Mouse (Mus musculus): ENCODE measurements around the gene Stx7.

Stx7 gene

GRCm38 (mm10) chr10:24223449-24224143 lies 74.5 kb downstream of the Stx7 start, which contains the start of gene Moxd1:
Gene Moxd1, plus strand, starts transcription at chr10:24223517.
- H3K4me3 ChIP-seq (replicated peaks; ENCODE audit: low read length) = peak within 1 kb of the TSS; percentile 79
- H3K9me3 ChIP-seq (ENCODE audit: low read length) = no peaks in the 10 kb centered on the region
- peaks cover 10% of the 10 kb centered on the region; the same call in 1 of the 2 replicates for H3K4me1 ChIP-seq (replicated peaks; ENCODE audit: low read depth, low read length)
- peaks cover 43% of the 10 kb centered on the region for H3K27me3 ChIP-seq (ENCODE audit: insufficient read depth, low read length)
- H3K36me3 ChIP-seq (ENCODE audit: insufficient read depth, low read length) = no peaks in the 10 kb centered on the region
- TF ChIP-seq POU5F1 (IDR thresholded peaks at IDR 0.05; ENCODE audit: borderline replicate concordance, low read length) (no peak), CTCF (conservative IDR thresholded peaks at IDR 0.05; ENCODE audit: low read length) (no peak), NANOG (IDR thresholded peaks at IDR 0.05; ENCODE audit: borderline replicate concordance, low read length) (no peak)

- Histone ChIP-seq H3K27me3 (ENCODE audit: insufficient read depth, low read length) (peaks cover 43% of the 10 kb centered on the region), H3K36me3 (ENCODE audit: insufficient read depth, low read length) (no peaks in the 10 kb centered on the region), H3K9me3 (ENCODE audit: low read length) (no peaks in the 10 kb centered on the region), H3K4me3 (replicated peaks; ENCODE audit: low read length) (no peak overlapping the region), H3K4me1 (replicated peaks; ENCODE audit: low read depth, low read length) (peaks cover 10% of the 10 kb centered on the region; the same call in 1 of the 2 replicates)
- no peak for TF ChIP-seq CTCF (conservative IDR thresholded peaks at IDR 0.05; ENCODE audit: low read length)
- TF ChIP-seq NANOG (IDR thresholded peaks at IDR 0.05; ENCODE audit: borderline replicate concordance, low read length) = no peak
Observed at GRCm38 (mm10) chr10:24224591-24224990, 75.5 kb downstream of the Stx7 start.

GRCm38 (mm10) chr10:24228318-24229183 lies 79.4 kb downstream of the Stx7 start:
- H3K9me3 ChIP-seq (ENCODE audit: low read length) = no peaks in the 10 kb centered on the region
- no peak overlapping the region for H3K4me3 ChIP-seq (replicated peaks; ENCODE audit: low read length)
- TF ChIP-seq NANOG (IDR thresholded peaks at IDR 0.05; ENCODE audit: borderline replicate concordance, low read length) = no peak
- no peak for TF ChIP-seq POU5F1 (IDR thresholded peaks at IDR 0.05; ENCODE audit: borderline replicate concordance, low read length)
- TF ChIP-seq CTCF (conservative IDR thresholded peaks at IDR 0.05; ENCODE audit: low read length) = no peak
- no peaks in the 10 kb centered on the region for H3K36me3 ChIP-seq (ENCODE audit: insufficient read depth, low read length)
- H3K27me3 ChIP-seq (ENCODE audit: insufficient read depth, low read length) = peaks cover 22% of the 10 kb centered on the region
- peaks cover 2% of the 10 kb centered on the region; the same call in 1 of the 2 replicates for H3K4me1 ChIP-seq (replicated peaks; ENCODE audit: low read depth, low read length)

GRCm38 (mm10) chr10:24232281-24232680 lies 83.2 kb downstream of the Stx7 start:
- Histone ChIP-seq H3K4me1 (replicated peaks; ENCODE audit: low read depth, low read length) (no peaks in the 10 kb centered on the region), H3K36me3 (ENCODE audit: insufficient read depth, low read length) (no peaks in the 10 kb centered on the region), H3K4me3 (replicated peaks; ENCODE audit: low read length) (no peak overlapping the region), H3K27me3 (ENCODE audit: insufficient read depth, low read length) (0 out of 2 replicates have a peak, but pooled peaks cover 2% of the 10 kb centered on the region), H3K9me3 (ENCODE audit: low read length) (no peaks in the 10 kb centered on the region)
- TF ChIP-seq NANOG (IDR thresholded peaks at IDR 0.05; ENCODE audit: borderline replicate concordance, low read length) (no peak), CTCF (conservative IDR thresholded peaks at IDR 0.05; ENCODE audit: low read length) (no peak), POU5F1 (IDR thresholded peaks at IDR 0.05; ENCODE audit: borderline replicate concordance, low read length) (no peak)

GRCm38 (mm10) chr10:24235426-24236283 lies 86.6 kb downstream of the Stx7 start:
- peaks cover 6% of the 10 kb centered on the region for H3K9me3 ChIP-seq (ENCODE audit: low read length)
- no peaks in the 10 kb centered on the region for H3K36me3 ChIP-seq (ENCODE audit: insufficient read depth, low read length)
- TF ChIP-seq NANOG (IDR thresholded peaks at IDR 0.05; ENCODE audit: borderline replicate concordance, low read length) = no peak
- no peak for TF ChIP-seq CTCF (conservative IDR thresholded peaks at IDR 0.05; ENCODE audit: low read length)
- TF ChIP-seq POU5F1 (IDR thresholded peaks at IDR 0.05; ENCODE audit: borderline replicate concordance, low read length) = no peak
- H3K4me3 ChIP-seq (replicated peaks; ENCODE audit: low read length) = no peak overlapping the region
- no peaks in the 10 kb centered on the region for H3K4me1 ChIP-seq (replicated peaks; ENCODE audit: low read depth, low read length)
- H3K27me3 ChIP-seq (ENCODE audit: insufficient read depth, low read length) = no peaks in the 10 kb centered on the region
